Mouse (Mus musculus) stomach, embryonic 16.5 days (tissue): ENCODE measurements around the gene Nynrin. TPM values are rescaled to one million over a fixed set of nuclear protein-coding genes. Genes with fewer than 3 reads are reported as not detected.

ENCODE experiments used
- ATAC-seq: fragments of 200-750 bp; cut with Nextera tagmentation; 2 replicates; pipeline ENCODE4 v1.8.0; 2017; ENCODE audit warnings: moderate number of reproducible peaks, moderate TSS enrichment; ENCODE audit not compliant: insufficient read depth, low FRiP score
- H3K27ac ChIP-seq: fragments of 300-500 bp; sonication (generic); 2 replicates; pipeline ENCODE4 v1.5.1; 2014; ENCODE audit warnings: low read length
- H3K27me3 ChIP-seq: fragments of 300-500 bp; sonication (generic); 2 replicates; pipeline ENCODE4 v1.6.1; 2014; ENCODE audit warnings: low read length, control low read depth, mixed read lengths; ENCODE audit not compliant: control insufficient read depth, insufficient read depth
- H3K36me3 ChIP-seq: fragments of 300-500 bp; sonication (generic); 2 replicates; pipeline ENCODE4 v1.6.1; 2014; ENCODE audit warnings: low read length; ENCODE audit not compliant: control insufficient read depth, insufficient read depth
- H3K4me1 ChIP-seq: fragments of 300-500 bp; sonication (generic); 2 replicates; pipeline ENCODE4 v1.6.1; 2014; ENCODE audit warnings: low read length, control low read depth, mixed read lengths; ENCODE audit not compliant: control insufficient read depth, insufficient read depth
- H3K4me2 ChIP-seq: fragments of 300-500 bp; sonication (generic); 2 replicates; pipeline ENCODE4 v1.6.1; 2014; ENCODE audit warnings: low read depth, low read length, mixed read lengths
- H3K4me3 ChIP-seq: fragments of 300-500 bp; sonication (generic); replicated peaks from 2 replicates; pipeline ENCODE4 v1.5.1; 2014; ENCODE audit warnings: mild to moderate bottlenecking, low read length
- H3K9ac ChIP-seq: fragments of 300-500 bp; sonication (generic); 2 replicates; pipeline ENCODE4 v1.6.1; 2014; ENCODE audit warnings: low read length
- H3K9me3 ChIP-seq: fragments of 300-500 bp; sonication (generic); replicated peaks from 2 replicates; pipeline ENCODE4 v1.6.1; 2016; ENCODE audit warnings: low read length, control low read depth; ENCODE audit not compliant: control insufficient read depth
- WGBS: fragments of 180-500 bp; shearing (Covaris S2); extraction: QIAGEN DNeasy Blood & Tissue Kit; methylation state at CpG from one replicate; pipeline ENCODE4 v1.1.7; 2014; 5-methylcytosine and 5-hydroxymethylcytosine counted together
- polyA plus RNA-seq: library from polyadenylated mRNA; unstranded; fragments of >200 nt; fragmentation: Nextera tagmentation; extraction: Ambion mirVana; gene quantifications from 2 replicates; pipeline ENCODE4 v1.2.1, GENCODE M21; 2015

Gene Nynrin
- polyA plus RNA-seq, 1 experiment from 2014 or later = 18.0 TPM

DNA sequence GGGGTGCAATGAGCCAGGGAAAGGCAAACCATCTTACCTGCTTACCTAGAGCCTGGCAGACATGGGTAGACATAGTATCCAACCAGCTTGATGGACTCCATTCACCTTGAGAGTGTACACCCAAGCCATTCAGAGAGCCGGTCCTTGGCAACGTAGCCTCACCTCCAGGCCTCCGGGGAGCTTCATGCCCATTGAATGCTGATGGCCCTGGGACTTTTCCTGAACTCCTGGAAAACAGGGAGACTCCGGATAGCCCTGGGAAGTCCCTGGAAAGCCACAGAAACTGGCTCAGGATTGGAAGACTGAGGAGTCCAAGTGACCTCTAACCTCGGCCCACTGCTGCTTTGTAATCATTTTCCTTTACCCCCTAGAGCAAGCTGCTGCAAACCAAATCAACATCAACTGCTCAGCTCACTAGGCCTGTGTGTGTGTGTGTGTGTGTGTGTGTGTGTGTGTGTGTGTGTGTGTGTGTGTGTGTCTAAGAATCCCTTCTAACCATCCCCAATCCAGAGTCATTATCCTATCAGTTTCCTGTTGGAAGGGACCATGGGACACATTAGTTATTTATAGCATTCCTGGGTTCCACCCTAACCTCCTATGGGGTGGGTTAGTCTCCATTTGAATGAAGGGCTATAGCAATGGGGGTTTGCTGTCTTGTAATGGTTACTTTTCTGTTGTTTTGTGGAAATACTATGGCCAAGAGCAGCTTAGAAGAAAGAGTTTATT, 18.8 kb upstream of the Nynrin start:
- Histone ChIP-seq H3K9ac (no peak overlapping the region), H3K4me1 (0 out of 2 replicates have a peak, but pooled peaks cover 7% of the 10 kb centered on the region), H3K4me3 (no peak overlapping the region), H3K27ac (no peak overlapping the region), H3K4me2 (no peak overlapping the region), H3K27me3 (no peaks in the 10 kb centered on the region), H3K36me3 (no peaks in the 10 kb centered on the region; the same call in 1 of the 2 replicates), H3K9me3 (no peaks in the 10 kb centered on the region)
- no peak for ATAC-seq
- 77% methylated on average over 5 of the region's 5 CpGs for WGBS

GRCm38 (mm10) chr14:55838312-55838711, 15.5 kb upstream of the Nynrin start:
- Histone ChIP-seq H3K36me3 (no peaks in the 10 kb centered on the region), H3K27me3 (no peaks in the 10 kb centered on the region), H3K9ac (no peak overlapping the region), H3K27ac (no peak overlapping the region), H3K4me1 (0 out of 2 replicates have a peak, but pooled peaks cover 7% of the 10 kb centered on the region), H3K4me2 (no peak overlapping the region), H3K9me3 (no peaks in the 10 kb centered on the region), H3K4me3 (no peak overlapping the region)
- no peak for ATAC-seq
- WGBS = 85% methylated on average over 5 of the region's 5 CpGs

GRCm38 (mm10) chr14:55838740-55839139, 15.1 kb upstream of the Nynrin start:
- 0 out of 2 replicates have a peak, but pooled peaks cover 7% of the 10 kb centered on the region for H3K4me1 ChIP-seq
- H3K9me3 ChIP-seq = no peaks in the 10 kb centered on the region
- 90% methylated on average over 4 of the region's 4 CpGs for WGBS
- H3K4me2 ChIP-seq = no peak overlapping the region
- no peak overlapping the region for H3K9ac ChIP-seq
- H3K36me3 ChIP-seq = no peaks in the 10 kb centered on the region
- no peak overlapping the region for H3K4me3 ChIP-seq
- no peak for ATAC-seq
- no peak overlapping the region for H3K27ac ChIP-seq
- no peaks in the 10 kb centered on the region for H3K27me3 ChIP-seq

DNA sequence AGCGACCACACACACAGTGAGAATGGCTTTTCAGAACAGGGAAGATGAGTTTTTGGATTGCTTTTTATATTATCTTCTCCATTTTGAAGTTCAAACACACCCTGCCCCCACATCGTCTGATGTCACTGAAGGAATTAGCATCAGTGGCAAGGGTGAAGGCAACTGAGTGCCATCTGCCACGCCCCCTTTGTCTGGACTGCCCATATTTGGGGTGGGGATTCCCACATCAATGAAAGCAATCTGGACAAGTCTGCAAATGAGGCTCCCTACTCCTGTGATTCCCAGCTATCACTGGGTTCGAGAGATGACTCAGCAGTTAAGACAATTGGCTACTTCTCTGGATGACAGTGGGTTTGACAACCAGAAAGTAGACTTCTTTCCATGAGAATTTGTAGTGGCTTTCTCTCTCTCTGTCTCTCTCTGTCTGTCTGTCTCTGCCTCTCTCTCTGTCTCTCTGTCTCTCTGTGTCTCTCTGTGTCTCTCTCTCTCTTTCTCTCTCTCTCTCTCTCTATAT, 12.9 kb upstream of the Nynrin start:
- no peak overlapping the region for H3K9ac ChIP-seq
- H3K4me2 ChIP-seq = no peak overlapping the region
- 55% methylated on average over 4 of the region's 4 CpGs for WGBS
- H3K4me3 ChIP-seq = no peak overlapping the region
- H3K27me3 ChIP-seq = no peaks in the 10 kb centered on the region
- ATAC-seq = no peak
- no peaks in the 10 kb centered on the region for H3K9me3 ChIP-seq
- no peaks in the 10 kb centered on the region for H3K36me3 ChIP-seq
- H3K27ac ChIP-seq = no peak overlapping the region
- no peaks in the 10 kb centered on the region for H3K4me1 ChIP-seq

DNA sequence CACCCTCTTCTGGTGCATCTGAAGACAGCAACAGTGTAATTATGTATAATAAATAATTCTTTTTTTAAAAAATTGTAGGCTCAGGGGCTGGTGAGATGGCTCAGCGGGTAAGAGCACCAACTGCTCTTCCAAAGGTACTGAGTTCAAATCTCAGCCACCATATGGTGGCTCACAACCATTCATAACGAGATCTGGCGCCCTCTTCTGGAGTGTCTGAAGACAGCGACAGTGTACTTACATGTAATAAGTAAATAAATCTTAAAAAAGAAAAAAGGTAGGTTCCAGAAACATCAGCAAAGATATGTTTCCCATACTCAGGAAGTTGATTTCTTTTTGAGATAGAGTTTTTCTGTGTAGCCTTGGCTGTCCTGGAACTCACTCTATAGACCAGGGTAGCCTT, 11.0 kb upstream of the Nynrin start:
- no peaks in the 10 kb centered on the region for H3K27me3 ChIP-seq
- no peaks in the 10 kb centered on the region for H3K9me3 ChIP-seq
- no peaks in the 10 kb centered on the region for H3K4me1 ChIP-seq
- H3K4me3 ChIP-seq = no peak overlapping the region
- no peak for ATAC-seq
- H3K9ac ChIP-seq = no peak overlapping the region
- no peak overlapping the region for H3K27ac ChIP-seq
- 75% methylated on average over 4 of the region's 4 CpGs for WGBS
- no peak overlapping the region for H3K4me2 ChIP-seq
- H3K36me3 ChIP-seq = no peaks in the 10 kb centered on the region

DNA sequence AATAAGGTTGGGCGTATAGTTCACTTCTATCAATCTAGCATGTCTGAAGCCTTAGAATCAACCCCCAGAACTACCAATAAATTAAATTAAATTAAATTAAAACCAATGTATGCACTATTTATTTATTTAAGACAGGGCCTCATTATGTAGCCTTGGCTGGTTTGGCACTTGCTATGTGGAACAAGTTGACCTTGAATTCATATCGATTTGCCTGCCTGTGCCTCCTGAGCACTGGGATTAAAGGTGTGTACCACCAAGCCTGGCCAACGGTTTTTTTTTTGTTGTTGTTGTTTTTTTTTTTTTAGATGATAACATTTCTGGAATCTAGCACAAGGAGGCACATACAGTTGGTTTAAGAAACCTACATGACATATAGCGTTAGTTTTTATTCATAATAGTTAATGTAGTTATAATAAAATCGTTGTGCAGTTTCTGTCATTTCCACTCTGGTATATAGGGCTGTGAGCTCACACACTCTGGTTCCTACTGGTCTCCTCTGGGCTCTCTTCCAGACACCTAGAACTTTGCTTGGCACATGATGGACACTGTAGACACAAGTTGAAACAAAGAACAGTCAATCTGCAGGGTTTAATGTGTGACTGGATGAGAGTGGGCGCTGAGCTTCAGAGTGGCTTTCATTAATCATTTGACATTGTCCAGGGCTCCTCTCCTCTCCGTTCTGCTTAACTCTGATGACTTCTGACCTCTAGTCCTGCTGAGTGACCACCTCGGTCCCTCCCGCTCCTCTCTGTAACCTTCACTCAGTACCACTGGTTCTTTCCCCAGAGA, 8.1 kb upstream of the Nynrin start:
- no peaks in the 10 kb centered on the region for H3K9me3 ChIP-seq
- H3K36me3 ChIP-seq = no peaks in the 10 kb centered on the region
- no peak overlapping the region for H3K4me3 ChIP-seq
- ATAC-seq = no peak
- no peaks in the 10 kb centered on the region for H3K4me1 ChIP-seq
- no peak overlapping the region for H3K27ac ChIP-seq
- H3K27me3 ChIP-seq = no peaks in the 10 kb centered on the region
- H3K4me2 ChIP-seq = no peak overlapping the region
- no peak overlapping the region for H3K9ac ChIP-seq
- WGBS = 59% methylated on average over 9 of the region's 9 CpGs

DNA sequence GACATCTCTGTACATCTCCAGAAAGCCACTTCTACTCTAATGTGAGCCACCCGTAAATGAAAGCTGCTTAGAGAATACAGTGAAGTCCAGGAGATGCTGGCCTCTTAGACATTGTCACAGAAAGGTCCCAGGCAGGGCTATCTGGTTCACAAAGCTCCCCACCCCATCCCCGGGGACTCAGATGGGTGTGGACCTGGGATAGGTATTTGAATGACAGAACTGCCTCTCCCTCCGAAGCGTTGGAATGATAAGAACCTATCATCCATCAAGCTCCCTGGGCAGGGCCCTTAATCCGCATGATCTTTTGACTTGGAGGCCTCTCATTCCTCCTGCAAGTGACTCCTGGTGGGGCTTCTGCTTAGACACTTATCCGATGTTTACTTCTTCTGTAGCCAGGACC, 2.9 kb upstream of the Nynrin start:
- Histone ChIP-seq H3K27me3 (no peaks in the 10 kb centered on the region), H3K4me2 (no peak overlapping the region), H3K27ac (no peak overlapping the region), H3K4me1 (peaks cover 25% of the 10 kb centered on the region), H3K9me3 (no peaks in the 10 kb centered on the region), H3K9ac (no peak overlapping the region), H3K4me3 (no peak overlapping the region), H3K36me3 (no peaks in the 10 kb centered on the region)
- ATAC-seq = no peak
- 47% methylated on average over 6 of the region's 6 CpGs for WGBS

DNA sequence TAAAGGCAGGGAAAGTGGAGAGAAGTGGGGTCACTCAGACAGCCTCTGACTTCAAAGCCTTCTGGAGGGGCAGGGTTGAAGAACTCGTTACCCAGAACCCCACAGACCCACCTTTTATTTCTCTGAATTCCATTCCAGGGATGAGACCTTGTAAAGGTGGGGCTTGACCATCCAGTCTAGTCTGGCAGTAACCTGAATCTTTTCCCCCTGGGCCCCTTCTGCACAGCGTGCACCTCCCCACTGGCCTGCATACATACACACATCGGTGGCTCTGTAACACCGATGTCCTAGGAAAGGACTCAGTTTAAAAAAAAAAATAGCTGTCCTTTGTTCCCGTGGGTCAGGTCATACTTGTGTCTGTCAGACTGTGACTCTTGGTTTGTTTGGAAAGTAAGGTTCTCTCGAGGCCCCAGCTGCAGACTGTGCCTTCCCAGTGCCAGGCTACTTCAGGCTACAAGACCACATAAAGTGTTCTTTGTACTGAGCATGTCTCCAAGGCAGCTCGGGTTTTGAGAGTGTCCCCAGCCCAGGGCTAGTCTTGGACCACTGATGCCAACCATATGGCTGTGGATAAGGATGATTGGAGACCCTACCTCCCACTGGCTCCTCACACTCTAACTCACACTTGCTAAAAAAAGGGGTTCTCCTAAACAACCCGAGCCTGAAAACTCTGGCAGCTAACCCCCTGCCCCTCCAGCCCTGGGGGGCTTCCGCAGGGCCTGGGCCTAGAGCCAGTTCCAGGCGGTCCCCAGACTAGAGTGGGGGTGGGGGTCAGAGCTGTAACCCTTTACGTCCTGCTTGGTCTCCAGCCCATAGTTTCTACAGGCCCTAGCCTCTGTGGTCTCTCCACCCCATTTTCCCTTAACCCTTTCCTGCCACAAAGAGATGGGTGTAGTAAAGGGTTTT, 911 bp upstream of the Nynrin start:
- H3K9ac ChIP-seq = peak overlapping the region; percentile 83
- peak overlapping the region; percentile 71 for H3K4me2 ChIP-seq
- peaks cover 2% of the 10 kb centered on the region; the same call in 1 of the 2 replicates for H3K36me3 ChIP-seq
- ATAC-seq = peak; percentile 61
- no peaks in the 10 kb centered on the region for H3K9me3 ChIP-seq
- H3K4me3 ChIP-seq = peak overlapping the region; percentile 73
- peaks cover 40% of the 10 kb centered on the region for H3K4me1 ChIP-seq
- no peaks in the 10 kb centered on the region for H3K27me3 ChIP-seq
- peak overlapping the region; percentile 97 for H3K27ac ChIP-seq
- 5% methylated on average over 11 of the region's 11 CpGs for WGBS
